Mouse (Mus musculus) gastrocnemius, adult 2 months (tissue): Measurements from ENCODE around the gene Ror1. TPM values are rescaled to one million over a fixed set of nuclear protein-coding genes. Genes with fewer than 3 reads are reported as not detected.

Source experiments
- DNase-seq: peaks from one replicate; pipeline ENCODE4 v3.0.0; 2022
- H3K27ac ChIP-seq: fragments of 200-600 bp; 2 replicates; pipeline ENCODE4 v1.8.1; 2022; ENCODE audit warnings: mild to moderate bottlenecking
- H3K4me3 ChIP-seq: fragments of 200-600 bp; 2 replicates; pipeline ENCODE4 v1.8.1; 2022; ENCODE audit warnings: mild to moderate bottlenecking, moderate library complexity
- CTCF ChIP-seq: fragments of 200-600 bp; IDR thresholded peaks from 2 replicates; pipeline ENCODE4 v1.8.1; 2022; ENCODE audit warnings: antibody characterized with exemption, mild to moderate bottlenecking, moderate library complexity
- intact Hi-C: fragments of 180-260 bp; cut with DNase I; formaldehyde crosslinking; loops from one replicate; pipeline ENCODE4 v1.15.1; 2025
- total RNA-seq, 2 experiments: library from RNA; stranded (reverse); gene quantifications; 2 replicates each; pipeline ENCODE4 v1.2.3; 2021

The Ror1 gene
- total RNA-seq, 2 experiments from 2014 or later: 0.79 to 1.5 TPM

DNA sequence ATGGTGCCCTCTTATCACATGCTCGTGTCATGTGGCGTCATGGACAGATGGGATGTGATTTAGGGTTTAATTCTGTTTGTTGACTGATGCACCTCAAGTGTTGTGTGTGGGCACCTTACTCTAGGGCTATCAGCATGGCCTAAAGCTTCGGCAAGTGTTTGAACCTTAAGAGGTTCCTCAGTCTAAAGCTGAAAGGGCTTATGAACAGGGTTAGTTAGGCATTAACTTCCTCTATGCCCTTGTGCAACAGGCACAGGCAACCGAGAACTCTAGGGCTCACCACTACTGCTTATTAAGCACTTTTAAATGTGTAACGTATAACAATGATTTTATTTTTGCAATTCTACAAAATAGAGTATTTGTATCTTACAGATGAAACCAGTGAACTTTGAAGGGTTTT, 162.9 kb downstream of the Ror1 start:
- no peak overlapping the region for H3K4me3 ChIP-seq
- no peak for TF ChIP-seq CTCF
- DNase-seq: no peak
- intact Hi-C loops: no loop called here
- H3K27ac ChIP-seq: no peak overlapping the region

DNA sequence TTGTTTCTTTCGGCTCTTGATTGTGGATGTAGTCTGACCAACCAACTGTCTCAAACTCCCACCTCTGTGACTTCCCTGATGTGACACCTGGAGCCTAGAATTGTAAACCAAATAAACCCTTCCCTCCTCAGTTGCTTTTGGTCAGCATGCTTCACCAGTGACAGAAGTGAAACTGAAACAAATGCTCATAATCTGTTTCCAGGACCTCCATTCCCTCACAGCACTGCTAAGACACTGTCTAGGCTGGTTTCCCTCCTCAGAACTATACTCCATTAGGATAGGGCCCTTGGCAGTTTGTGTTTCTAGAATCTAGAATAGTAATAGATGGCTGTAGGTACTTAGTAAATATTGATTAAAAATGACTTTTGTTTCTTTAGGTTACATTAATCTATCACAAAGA, 168.3 kb downstream of the Ror1 start:
- H3K27ac ChIP-seq: no peak overlapping the region
- no peak for TF ChIP-seq CTCF
- intact Hi-C loops: no loop called here
- H3K4me3 ChIP-seq: no peak overlapping the region
- no peak for DNase-seq

DNA sequence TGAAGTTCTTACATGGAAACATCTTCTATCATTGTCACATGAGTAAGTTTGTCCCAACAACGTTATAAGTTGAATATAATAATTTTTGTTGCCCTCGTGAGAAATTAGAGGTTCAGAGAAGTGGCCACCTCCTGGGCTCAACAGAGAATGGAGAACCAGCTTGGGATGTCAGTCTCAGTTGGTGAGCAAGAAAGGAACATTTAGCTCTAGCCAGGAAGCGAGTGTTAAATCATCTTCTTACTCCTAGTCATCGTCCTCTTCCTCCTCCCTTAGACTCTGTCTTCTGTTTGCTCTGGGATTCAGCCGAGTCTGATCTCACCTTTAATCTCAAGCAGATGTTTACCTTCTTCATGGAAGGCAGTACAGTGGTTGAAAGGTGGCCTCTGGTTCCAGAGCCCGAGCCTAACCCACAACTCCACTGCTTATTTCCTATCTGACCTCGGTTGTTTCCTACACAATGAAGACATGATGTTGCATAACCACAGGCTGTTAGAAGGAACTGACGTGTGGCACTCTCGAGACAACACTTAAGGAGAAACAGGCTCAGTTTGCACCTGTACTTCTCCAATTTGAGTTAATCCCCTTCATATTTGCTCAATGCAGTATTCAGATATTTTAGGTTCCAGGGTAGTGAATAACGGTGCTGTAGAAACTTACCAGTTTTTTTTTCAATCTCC, 175.6 kb downstream of the Ror1 start:
- TF ChIP-seq CTCF: no peak
- Histone ChIP-seq H3K4me3 (no peak overlapping the region), H3K27ac (no peak overlapping the region)
- intact Hi-C loops: no loop called here
- DNase-seq: no peak

GRCm38 (mm10) chr4:100271736-100272127, 176.1 kb downstream of the Ror1 start:
- DNase-seq: no peak
- no peak overlapping the region for H3K27ac ChIP-seq
- H3K4me3 ChIP-seq: no peak overlapping the region
- intact Hi-C loops: no loop called here
- TF ChIP-seq CTCF: no peak

DNA sequence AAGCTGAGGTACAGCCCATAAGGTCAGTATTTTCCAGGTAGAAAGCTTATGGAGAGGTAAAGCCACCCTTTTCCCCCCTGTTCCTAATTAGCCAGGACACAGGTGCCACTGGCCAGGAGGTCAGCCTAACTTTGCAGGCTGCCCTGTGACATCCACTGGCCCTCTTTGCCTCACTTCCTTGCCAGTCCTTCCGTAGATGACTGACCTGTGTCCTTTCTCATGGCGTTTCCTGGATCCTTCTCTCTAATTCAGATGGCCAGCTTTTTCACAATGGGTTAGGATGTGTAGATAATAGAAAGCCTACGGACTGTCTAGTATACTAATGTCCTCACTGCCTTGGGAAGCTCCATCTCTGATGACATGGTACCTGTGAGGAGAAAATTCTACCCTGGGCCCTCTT, 177.8 kb downstream of the Ror1 start:
- intact Hi-C loops: no loop called here
- DNase-seq: no peak
- no peak for TF ChIP-seq CTCF
- Histone ChIP-seq H3K27ac (no peak overlapping the region), H3K4me3 (no peak overlapping the region)

- no peak for DNase-seq
- TF ChIP-seq CTCF: no peak
- no peak overlapping the region for H3K4me3 ChIP-seq
- intact Hi-C loops: no loop called here
- no peak overlapping the region for H3K27ac ChIP-seq
Measured at GRCm38 (mm10) chr4:100273807-100274480, 178.4 kb downstream of the Ror1 start.

DNA sequence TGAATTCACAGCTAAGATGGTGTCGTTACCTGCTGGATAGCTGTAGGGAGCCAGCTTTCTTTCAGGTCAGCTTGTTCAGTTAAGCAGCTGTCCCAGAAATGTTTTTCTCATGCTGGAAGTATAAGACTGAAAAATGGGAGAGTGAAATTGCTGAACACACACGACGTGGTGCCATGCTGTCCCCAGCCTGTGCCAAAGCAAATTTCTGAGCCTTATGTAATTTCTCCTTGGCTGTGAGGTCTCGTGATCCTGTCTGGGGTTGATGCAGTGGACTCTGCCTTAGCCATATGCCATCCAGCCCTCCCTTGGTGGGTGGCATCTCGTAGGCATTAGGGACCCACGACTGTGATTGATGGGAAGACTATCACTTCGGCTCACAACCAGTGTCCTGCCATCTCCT, 180.9 kb downstream of the Ror1 start:
- Histone ChIP-seq H3K27ac (no peak overlapping the region), H3K4me3 (no peak overlapping the region)
- intact Hi-C loops: no loop called here
- no peak for TF ChIP-seq CTCF
- DNase-seq: no peak

- no peak overlapping the region for H3K27ac ChIP-seq
- no peak overlapping the region for H3K4me3 ChIP-seq
- intact Hi-C loops: no loop called here
- no peak for TF ChIP-seq CTCF
- no peak for DNase-seq
Measured at GRCm38 (mm10) chr4:100276970-100277369, 181.4 kb downstream of the Ror1 start.

DNA sequence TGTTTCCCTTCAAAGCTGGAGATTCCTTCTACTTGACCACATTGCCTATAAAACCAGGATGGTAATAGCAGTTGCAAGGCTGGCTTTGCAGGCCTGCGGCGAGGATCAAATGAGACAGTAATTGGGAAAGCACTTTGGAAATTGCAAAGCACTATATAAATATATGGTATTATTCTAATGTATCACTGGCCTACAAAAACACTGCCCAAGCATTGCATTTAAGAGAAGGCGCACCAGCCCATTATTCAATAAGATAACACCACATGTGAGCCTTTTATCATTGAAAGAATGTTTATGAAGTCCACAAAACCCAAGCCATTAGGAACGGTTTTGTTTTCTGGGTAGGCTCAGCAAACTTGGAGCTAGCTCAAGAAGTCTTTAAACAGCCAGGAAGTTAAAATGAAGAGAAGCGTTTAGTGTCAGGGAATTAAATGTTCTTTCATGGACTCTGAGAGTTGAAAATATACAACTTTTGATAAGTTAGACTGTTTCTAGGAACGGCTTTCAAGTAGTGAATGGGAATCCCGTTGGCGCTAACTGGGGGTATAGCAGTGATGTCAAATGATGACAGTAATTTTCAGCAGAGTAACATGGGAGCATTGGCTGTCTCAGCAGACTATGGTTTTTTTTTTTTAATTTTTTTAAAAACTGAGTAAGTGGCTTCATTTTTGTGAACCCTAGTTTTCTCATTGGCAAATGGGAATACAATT, 187.7 kb downstream of the Ror1 start:
- H3K27ac ChIP-seq: no peak overlapping the region
- TF ChIP-seq CTCF: no peak
- no peak overlapping the region for H3K4me3 ChIP-seq
- intact Hi-C loops: no loop called here
- no peak for DNase-seq

DNA sequence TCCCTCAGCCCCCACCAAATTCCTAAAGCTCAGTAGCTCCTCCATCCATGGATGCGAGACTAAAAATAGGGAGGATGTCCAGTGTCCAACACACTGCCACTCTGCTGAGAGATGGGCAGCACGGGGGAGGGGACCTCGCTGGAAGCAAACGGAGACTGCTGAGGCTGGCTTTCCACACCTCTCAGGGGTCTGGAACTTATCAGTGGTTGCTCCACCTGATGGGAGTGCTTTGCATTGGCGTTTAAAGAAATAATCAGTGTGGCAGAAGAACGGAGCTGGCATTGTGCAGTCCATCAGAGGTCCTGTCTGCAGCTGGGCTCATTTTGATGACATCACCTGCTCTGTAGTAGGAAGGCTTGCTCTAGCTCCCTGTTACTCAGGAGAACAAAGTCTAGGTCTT, 188.9 kb downstream of the Ror1 start:
- TF ChIP-seq CTCF: no peak
- DNase-seq: no peak
- intact Hi-C loops: no loop called here
- H3K27ac ChIP-seq: no peak overlapping the region
- H3K4me3 ChIP-seq: no peak overlapping the region

GRCm38 (mm10) chr4:100286111-100286541, 190.5 kb downstream of the Ror1 start:
- Histone ChIP-seq H3K27ac (no peak overlapping the region), H3K4me3 (no peak overlapping the region)
- DNase-seq: no peak
- TF ChIP-seq CTCF: no peak
- intact Hi-C loops: no loop called here

- DNase-seq: no peak
- intact Hi-C loops: no loop called here
- no peak for TF ChIP-seq CTCF
- Histone ChIP-seq H3K27ac (no peak overlapping the region), H3K4me3 (no peak overlapping the region)
Measured at GRCm38 (mm10) chr4:100286800-100287199, 191.2 kb downstream of the Ror1 start.

DNA sequence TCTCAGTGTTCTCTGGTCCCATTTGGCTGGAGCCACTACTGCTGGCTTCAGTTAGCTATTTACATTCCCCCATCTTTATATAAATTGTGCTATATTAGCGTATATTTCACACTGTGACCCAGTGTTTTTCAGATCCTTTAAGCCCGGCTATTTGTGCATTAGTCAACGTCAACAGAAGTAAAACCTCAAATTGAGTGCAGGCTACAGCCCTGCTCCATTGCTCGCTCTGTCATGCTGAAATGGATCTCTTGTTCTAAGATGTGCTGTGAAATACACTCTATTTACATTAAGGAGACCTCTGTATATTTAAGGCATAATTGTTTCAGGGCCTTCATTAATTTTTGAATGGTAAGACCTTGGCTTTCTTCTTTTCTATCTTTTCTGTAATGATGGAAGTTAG, 192.2 kb downstream of the Ror1 start:
- intact Hi-C loops: no loop called here
- H3K4me3 ChIP-seq: no peak overlapping the region

More for the DNA sequence above, 192.2 kb downstream of the Ror1 start:
- TF ChIP-seq CTCF: no peak
- H3K27ac ChIP-seq: no peak overlapping the region
- no peak for DNase-seq
